Mouse (Mus musculus) liver (tissue): Measurements from ENCODE around the gene Nell1.

Experiments
- DNase-seq: peaks from one replicate; pipeline ENCODE4 v3.0.0-alpha.2; 2020; ENCODE audit warnings: mixed read lengths

Gene Nell1

GRCm38 (mm10) chr7:50588642-50589424, 614.2 kb downstream of the Nell1 start:
- DNase-seq: no peak

GRCm38 (mm10) chr7:50598890-50599289, 624.2 kb downstream of the Nell1 start, which contains the start of gene 4933405O20Rik:
4933405O20Rik (plus strand) TSS chr7:50599190.
- DNase-seq: no peak

- no peak for DNase-seq
Measured at GRCm38 (mm10) chr7:50614101-50614500, 639.4 kb downstream of the Nell1 start.

GRCm38 (mm10) chr7:50629186-50629585, 654.5 kb downstream of the Nell1 start:
- no peak for DNase-seq

DNA sequence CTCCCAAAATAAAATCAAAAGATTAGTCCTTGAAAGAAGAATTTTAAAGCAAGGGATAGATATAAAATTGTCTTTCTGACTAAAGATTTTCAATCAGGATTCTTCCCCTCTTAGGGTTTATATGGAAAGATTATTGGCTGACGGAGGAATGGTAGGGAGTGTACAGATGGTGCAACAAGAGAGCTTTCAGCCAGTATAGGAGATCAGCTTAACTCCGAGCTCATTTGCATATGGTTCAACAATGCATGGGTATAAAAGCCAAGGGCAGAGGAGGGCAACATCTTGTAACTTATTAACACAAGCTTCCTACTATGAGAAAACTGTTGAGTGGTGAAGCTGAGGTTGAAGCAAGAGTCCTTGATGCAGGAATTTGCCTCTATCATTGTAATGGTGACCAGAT, 658.5 kb downstream of the Nell1 start:
- no peak for DNase-seq

DNA sequence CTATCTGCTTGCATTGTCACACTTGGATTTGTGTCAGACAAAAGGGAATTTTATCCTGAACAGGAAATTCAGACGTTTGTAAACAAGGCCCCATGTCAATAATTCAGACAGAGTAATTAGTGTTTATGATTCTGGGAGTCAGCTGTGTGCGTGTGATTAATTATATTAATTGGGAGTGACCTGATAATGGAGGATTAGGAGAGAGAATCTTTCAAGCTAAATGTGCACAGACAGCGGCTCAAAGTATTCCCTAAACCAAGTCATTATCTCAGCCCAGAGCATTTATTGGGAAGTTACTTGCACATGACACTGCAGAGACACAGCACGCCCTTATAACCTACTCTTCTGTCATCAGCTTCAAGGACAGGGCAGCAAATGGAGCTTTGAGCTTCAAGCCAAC, 697.6 kb downstream of the Nell1 start:
- no peak for DNase-seq

DNA sequence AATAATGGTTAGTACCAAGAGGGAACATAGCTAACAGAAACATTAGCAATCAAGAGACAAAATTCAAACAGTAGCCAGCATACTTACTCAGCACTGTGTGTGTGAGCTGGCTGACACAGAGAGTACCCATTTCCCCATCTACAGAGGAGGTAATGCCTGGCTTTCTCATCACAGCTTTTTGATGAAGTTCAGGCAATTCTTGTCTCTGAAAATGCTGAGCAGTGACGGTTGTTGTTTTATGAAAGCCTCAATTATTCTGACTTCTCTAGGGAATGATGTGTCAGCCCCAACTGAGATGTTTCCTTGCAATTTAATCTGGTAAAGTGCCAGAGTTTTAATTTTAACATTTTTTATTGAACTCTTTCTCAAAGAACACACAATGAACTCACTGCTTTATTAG, 700.8 kb downstream of the Nell1 start:
- DNase-seq: no peak

- no peak for DNase-seq
Measured at GRCm38 (mm10) chr7:50677511-50677910, 702.8 kb downstream of the Nell1 start.

- no peak for DNase-seq
Measured at GRCm38 (mm10) chr7:50686337-50686736, 711.7 kb downstream of the Nell1 start.

DNA sequence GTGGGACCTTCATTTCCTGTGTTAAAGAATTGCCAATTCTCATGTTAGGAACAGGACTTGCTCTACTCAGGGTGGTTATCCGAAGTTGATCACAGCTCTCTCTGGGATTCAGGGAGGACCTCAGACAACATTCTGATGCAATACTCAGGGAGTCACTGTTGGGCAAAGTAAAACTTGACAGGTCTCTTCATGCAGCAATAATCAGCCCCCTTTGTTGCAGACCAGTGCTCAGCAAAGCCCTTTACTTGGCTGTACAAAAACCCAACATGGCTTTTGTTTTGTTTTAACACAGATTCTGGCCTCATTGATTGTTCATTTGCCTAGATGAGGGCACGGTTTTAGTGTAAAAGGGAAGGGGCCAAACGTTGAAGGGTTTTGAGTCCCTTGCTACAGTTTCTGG, 750.5 kb downstream of the Nell1 start:
- no peak for DNase-seq

GRCm38 (mm10) chr7:50730951-50731350, 756.3 kb downstream of the Nell1 start:
- no peak for DNase-seq

DNA sequence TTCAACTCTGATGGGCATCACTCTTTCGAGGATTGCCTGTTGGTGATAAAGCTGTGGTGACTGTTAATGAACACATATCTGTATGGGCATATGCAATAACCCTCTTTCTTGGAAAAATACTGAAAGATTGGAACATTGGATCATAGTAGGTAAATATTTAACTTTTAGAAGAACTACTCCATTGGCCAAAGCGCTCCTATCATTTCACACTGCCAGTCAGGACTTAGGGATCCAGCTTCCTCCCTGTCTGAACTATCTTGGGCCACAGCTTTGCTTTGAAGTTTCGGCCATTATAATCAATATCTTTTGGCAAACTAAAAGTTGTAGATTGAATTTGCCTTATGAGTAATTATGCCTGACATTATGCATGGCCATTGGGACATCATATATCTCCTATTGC, 780.9 kb downstream of the Nell1 start:
- DNase-seq: no peak

- DNase-seq: no peak
Measured at GRCm38 (mm10) chr7:50756409-50756808, 781.7 kb downstream of the Nell1 start.

DNA sequence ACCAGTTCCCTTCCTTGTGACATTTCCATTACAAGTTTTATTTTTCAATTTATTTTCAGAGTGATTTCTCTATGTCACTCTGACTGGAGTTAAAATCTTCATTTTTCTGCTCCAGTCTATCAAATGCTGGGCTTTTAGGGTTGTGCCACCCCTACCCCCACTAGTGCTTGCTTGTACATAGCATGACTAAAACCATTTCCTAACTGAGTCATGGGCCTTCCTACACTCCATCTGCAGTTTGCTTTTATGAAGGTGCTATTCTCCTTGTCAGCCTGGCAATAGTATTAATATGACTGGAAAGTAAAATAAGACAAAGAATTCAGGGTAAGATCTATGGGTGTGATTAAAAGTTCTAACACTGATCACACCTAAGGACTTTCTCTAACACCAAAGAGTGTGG, 798.9 kb downstream of the Nell1 start:
- DNase-seq: no peak

DNA sequence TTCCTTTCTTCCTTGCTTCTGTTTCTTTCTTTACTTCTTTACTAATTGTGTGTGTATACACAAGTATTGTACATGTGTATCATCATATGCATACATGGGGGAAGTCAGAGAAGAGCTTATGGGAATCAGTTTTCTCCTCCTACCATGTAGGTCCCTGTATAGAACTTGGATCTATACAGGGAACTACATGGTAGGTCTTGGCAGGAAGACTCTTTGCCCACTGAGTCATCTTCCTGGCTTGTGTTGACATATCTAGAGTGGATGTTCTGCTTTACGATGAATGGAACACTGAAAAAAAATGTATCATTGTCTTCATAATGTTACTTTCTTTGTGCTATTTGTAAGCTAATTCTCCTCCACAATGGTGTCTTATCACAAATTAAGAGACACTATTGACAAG, 806.4 kb downstream of the Nell1 start:
- DNase-seq: no peak

DNA sequence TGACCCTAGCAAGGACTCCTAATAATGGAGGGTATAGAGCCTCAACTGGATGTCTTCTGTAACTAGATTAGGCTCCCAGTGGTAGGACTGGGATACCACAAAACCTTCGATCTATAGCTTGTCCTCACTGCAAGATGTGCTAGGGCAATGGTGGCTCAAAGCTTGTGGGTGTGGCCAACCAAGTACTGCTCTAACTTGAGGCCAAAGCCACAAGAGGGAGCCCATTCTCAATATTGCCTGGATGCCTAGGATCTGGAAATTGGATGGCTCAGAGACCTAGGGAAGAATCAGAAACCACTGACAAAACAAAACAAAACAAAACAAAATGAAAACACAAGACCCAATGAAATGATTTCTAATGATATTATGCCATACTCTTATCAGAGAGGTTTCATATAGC, 809.0 kb downstream of the Nell1 start:
- no peak for DNase-seq

DNA sequence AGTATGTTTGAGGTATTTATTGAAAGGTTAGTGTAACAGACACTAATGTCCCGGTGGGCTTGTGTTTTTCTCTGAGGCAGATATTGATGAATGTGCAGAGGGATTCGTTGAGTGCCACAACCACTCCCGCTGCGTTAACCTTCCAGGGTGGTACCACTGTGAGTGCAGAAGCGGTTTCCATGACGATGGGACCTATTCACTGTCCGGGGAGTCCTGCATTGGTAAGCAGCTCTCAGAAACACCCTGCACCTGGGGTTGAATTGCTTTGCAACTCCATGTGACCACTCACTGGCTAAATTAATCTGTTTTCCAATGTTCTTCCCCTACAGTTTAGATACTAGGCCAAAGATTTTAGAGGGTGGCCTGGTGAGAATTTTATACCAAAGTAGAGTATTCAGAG, 851.5 kb downstream of the Nell1 start:
- no peak for DNase-seq

DNA sequence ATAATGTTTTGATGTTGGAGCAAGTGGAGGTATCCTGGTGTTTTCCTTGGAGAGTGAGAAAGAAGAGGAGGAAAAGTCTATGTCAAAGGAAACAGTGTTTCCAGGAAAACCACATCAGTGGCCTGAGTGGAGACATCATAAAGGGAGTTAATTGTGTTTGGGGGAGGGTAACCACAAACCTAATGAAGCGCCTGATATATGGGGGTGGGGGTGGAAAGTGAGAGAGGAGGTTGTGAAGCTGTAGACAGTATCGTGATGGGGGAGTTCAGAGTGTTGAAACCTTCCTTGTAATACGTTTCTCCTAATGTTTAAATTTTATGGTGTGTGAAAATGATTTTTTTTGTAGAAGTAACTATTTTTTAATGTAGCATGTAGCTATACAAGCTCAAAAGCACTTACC, 858.1 kb downstream of the Nell1 start:
- no peak for DNase-seq

DNA sequence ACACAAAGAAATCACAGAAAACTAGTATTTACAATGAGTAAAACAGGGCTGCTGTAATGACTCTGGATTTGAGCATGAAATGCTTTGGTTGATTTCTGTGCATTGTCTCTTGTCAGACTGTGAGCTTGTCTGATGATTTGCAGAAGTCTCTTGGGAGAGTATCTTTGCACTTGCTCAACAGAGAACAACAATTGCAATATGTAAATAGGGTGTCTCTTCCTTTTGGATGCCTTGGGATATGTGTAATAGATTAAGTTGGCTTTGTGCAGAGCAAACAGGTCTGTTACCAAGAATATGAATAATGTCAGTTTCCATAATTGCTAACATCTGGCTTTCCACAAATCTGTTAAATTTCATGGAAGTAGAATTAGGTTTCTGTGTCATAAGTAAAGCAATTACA, 868.0 kb downstream of the Nell1 start:
- no peak for DNase-seq

- DNase-seq: no peak
Measured at GRCm38 (mm10) chr7:50847921-50848320, 873.3 kb downstream of the Nell1 start.

GRCm38 (mm10) chr7:50850271-50850670, 875.6 kb downstream of the Nell1 start:
- DNase-seq: no peak

- no peak for DNase-seq
Measured at GRCm38 (mm10) chr7:50870181-50870580, 895.5 kb downstream of the Nell1 start.

DNA sequence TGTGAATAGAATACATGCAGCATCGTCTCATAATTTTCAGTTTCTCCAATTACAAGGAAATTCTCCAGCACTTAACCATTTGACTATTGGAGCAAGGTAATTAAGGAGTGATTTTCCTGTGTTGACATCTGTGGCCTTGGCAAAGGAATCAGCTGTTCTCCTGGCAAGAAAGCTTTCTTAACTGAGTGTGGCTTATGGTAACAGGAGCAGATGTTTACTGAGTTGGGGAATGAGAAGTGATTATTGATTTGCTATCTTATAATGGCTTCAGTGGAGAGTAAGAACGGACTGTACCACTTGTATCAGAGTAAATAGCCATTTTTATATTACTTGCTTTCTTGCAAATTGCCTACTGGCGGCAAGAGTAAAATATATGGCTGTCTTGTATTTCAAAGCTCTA, 913.0 kb downstream of the Nell1 start:
- DNase-seq: no peak

DNA sequence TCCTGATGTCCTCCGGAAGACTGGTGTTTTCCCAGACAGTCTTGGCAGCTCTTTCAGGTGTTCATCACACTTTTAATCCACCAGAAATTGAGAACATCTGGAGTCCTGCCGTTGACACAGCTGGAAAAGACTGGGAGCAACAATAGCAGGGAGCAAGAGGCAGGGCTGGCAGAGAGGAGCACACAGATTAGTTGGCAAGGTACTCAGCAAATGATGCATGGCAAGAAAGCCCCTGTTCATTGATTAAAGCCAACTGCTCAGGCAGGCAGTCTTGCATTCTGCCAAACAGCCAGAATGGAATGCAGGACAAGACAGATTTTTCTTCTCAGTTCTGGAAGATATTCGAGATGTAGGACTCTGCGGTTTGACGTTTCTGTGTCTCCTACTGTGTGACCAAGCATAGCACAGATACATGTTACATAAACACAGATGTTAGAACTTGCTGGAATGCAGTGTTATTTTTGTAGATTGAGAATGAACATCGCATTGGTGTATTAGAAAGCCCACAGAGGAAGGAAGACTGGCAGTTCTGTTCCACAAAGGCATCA, 925.0 kb downstream of the Nell1 start:
- no peak for DNase-seq
